Mouse (Mus musculus) kidney, adult 11 months (tissue): ENCODE data around the gene Vmn1r35.
A peak's percentile ranks its signal among the peaks of the same experiment; 100 is the strongest.
"Not testable (repeated sequence)": the region's sequence is repeated elsewhere in the genome, so short reads cannot be mapped to it uniquely, and the experiment has no call there.

Source experiments
- DNase-seq: peaks from one replicate; pipeline ENCODE4 v3.0.0; 2022

The Vmn1r35 gene

GRCm38 (mm10) chr6:66685806-66686205 is at the start of gene Vmn1r35:
Vmn1r35 (minus strand) TSS chr6:66685906.
- DNase-seq = no peak

DNA sequence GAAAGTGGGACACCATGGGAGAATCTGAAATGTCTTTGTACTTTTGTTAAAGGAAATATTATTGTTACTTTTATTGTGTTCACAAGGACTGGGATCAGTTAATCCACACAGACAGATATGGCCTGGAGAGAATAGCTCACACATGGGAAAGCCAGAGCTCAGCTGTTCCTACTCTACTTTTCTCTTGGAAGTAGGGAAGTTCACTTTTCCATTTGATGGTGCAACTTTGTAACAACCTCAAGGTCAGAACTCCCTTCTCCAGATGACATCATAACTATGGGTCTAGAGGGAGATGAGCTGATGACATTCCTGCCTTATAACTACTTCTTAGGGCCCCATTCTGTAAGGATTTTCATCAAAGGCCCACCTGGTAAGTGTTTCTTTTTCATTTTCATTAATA is 43.4 kb upstream of the Vmn1r35 start, which contains the start of gene Vmn1r37:
Gene Vmn1r37 (plus strand): TSS at position 301 of the 400 bp plus-strand sequence.
- not testable (repeated sequence) for DNase-seq

GRCm38 (mm10) chr6:66719068-66719467 is 33.4 kb upstream of the Vmn1r35 start, which contains the start of gene Vmn1r36:
Vmn1r36 (minus strand) TSS chr6:66719168.
- DNase-seq = not testable (repeated sequence)

GRCm38 (mm10) chr6:66713854-66714253 is 28.1 kb upstream of the Vmn1r35 start:
- DNase-seq = no peak

- DNase-seq = peak; percentile 47
Observed at GRCm38 (mm10) chr6:66708901-66709300, 23.2 kb upstream of the Vmn1r35 start.

- no peak for DNase-seq
Observed at GRCm38 (mm10) chr6:66643779-66644178, 41.9 kb downstream of the Vmn1r35 start, which contains the start of gene Vmn1r34. Vmn1r34 (minus strand) TSS chr6:66643879.
